Mouse (Mus musculus): ENCODE measurements around the gene Serac1.

GRCm38 (mm10) chr17:6125441-6125840 lies 45.9 kb upstream of the Serac1 start:
- TF ChIP-seq POLR2A (IDR thresholded peaks at IDR 0.05; ENCODE audit: borderline replicate concordance, control insufficient read depth, low read depth, low read length): no peak
- TF ChIP-seq CTCF (IDR thresholded peaks at IDR 0.05; ENCODE audit: control insufficient read depth, insufficient read depth, low read length): no peak
